Mouse (Mus musculus) naive thymus-derived CD4-positive, alpha-beta T cell, adult 5 months (primary cell): Measurements from ENCODE around the gene Gm20873. TPM values are rescaled to one million over a fixed set of nuclear protein-coding genes. Genes with fewer than 3 reads are reported as not detected.

Source experiments
- polyA plus RNA-seq: library from polyadenylated mRNA; unstranded; fragments of 100-300 nt; shearing (Covaris generic); gene quantifications from one replicate; pipeline ENCODE4 v1.2.1, GENCODE M21; 2017

Gm20873 gene
- not detected for polyA plus RNA-seq

GRCm38 (mm10) chrY:6266798-6267197, at the start of gene Gm20873:
Gene Gm20873, plus strand, starts transcription at chrY:6267098.

GRCm38 (mm10) chrY:6237895-6238294, 29.0 kb upstream of the Gm20873 start, which contains the start of gene Gm21746:
Gene Gm21746, minus strand, starts transcription at chrY:6237995.

Other genes with a start within 250 kb of the Gm20873 start
- gene Gm21746, start 29.1 kb upstream of the Gm20873 start, polyA plus RNA-seq: not detected